Mouse (Mus musculus) hindbrain, embryonic 11.5 days (tissue): ENCODE measurements at regions not wholly inside any gene's neighbourhood (a gene's known extent, or its start where the extent isn't known, plus 50 kb on each side); places are given as distances from the start of the nearest gene placed in this dataset.

Source experiments
- ATAC-seq: fragments of 200-750 bp; cut with Nextera tagmentation; 2 replicates; pipeline ENCODE4 v1.8.0; 2017; ENCODE audit warnings: mild to moderate bottlenecking, moderate TSS enrichment, moderate library complexity; ENCODE audit not compliant: low FRiP score
- DNase-seq: peaks from one replicate; pipeline ENCODE4 v3.0.0-alpha.2; 2015; ENCODE audit warnings: low spot score
- H3K27ac ChIP-seq: fragments of 300-500 bp; sonication (generic); 2 replicates; pipeline ENCODE4 v1.5.1; 2014; ENCODE audit warnings: mild to moderate bottlenecking, low read depth, low read length
- H3K27me3 ChIP-seq: fragments of 300-500 bp; sonication (generic); 2 replicates; pipeline ENCODE4 v1.6.1; 2014; ENCODE audit warnings: mild to moderate bottlenecking, low read length, moderate library complexity, mixed read lengths; ENCODE audit not compliant: control insufficient read depth, insufficient read depth
- H3K36me3 ChIP-seq: fragments of 300-500 bp; sonication (generic); 2 replicates; pipeline ENCODE4 v1.6.1; 2014; ENCODE audit warnings: mild to moderate bottlenecking, low read length, moderate library complexity, mixed read lengths; ENCODE audit not compliant: control insufficient read depth, insufficient read depth
- H3K4me1 ChIP-seq: fragments of 300-500 bp; sonication (generic); replicated peaks from 2 replicates; pipeline ENCODE4 v1.6.1; 2014; ENCODE audit warnings: low read length, mixed read lengths; ENCODE audit not compliant: control insufficient read depth, insufficient read depth
- H3K4me2 ChIP-seq: fragments of 300-500 bp; sonication (generic); replicated peaks from 2 replicates; pipeline ENCODE4 v1.6.1; 2014; ENCODE audit warnings: mild to moderate bottlenecking, low read depth, low read length
- H3K4me3 ChIP-seq: fragments of 300-500 bp; sonication (generic); 2 replicates; pipeline ENCODE4 v1.5.1; 2014; ENCODE audit warnings: low read depth, low read length
- H3K9ac ChIP-seq: fragments of 300-500 bp; sonication (generic); 2 replicates; pipeline ENCODE4 v1.6.1; 2014; ENCODE audit warnings: low read depth, low read length
- H3K9me3 ChIP-seq: fragments of 300-500 bp; sonication (generic); 2 replicates; pipeline ENCODE4 v1.6.1; 2016; ENCODE audit warnings: low read length; ENCODE audit not compliant: control insufficient read depth
- WGBS: fragments of 180-500 bp; shearing (Covaris S2); extraction: QIAGEN DNeasy Blood & Tissue Kit; methylation state at CpG from one replicate; pipeline ENCODE4 v1.1.7; 2014; 5-methylcytosine and 5-hydroxymethylcytosine counted together

- H3K9ac ChIP-seq: no peak overlapping the region
- H3K4me2 ChIP-seq: no peak overlapping the region
- DNase-seq: peak; percentile 11
- 44% methylated on average over 8 of the region's 8 CpGs for WGBS
- no peak overlapping the region for H3K4me3 ChIP-seq
- H3K4me1 ChIP-seq: 0 out of 2 replicates have a peak, but pooled peaks cover 2% of the 10 kb centered on the region
- H3K27me3 ChIP-seq: no peaks in the 10 kb centered on the region
- peak overlapping the region; percentile 17; the same call in 1 of the 2 replicates for H3K27ac ChIP-seq
- no peak for ATAC-seq
- no peaks in the 10 kb centered on the region for H3K9me3 ChIP-seq
- H3K36me3 ChIP-seq: no peaks in the 10 kb centered on the region
Observed at GRCm38 (mm10) chr13:28424446-28425059, 167.2 kb downstream of the Gm11361 start.

GRCm38 (mm10) chr13:28421309-28421708 lies 164.0 kb downstream of the Gm11361 start:
- no peak overlapping the region for H3K4me3 ChIP-seq
- ATAC-seq (no peak), DNase-seq (no peak)
- H3K36me3 ChIP-seq: no peaks in the 10 kb centered on the region
- H3K9me3 ChIP-seq: no peaks in the 10 kb centered on the region
- no peak overlapping the region for H3K4me2 ChIP-seq
- H3K4me1 ChIP-seq: peaks cover 17% of the 10 kb centered on the region
- H3K27me3 ChIP-seq: no peaks in the 10 kb centered on the region
- H3K9ac ChIP-seq: no peak overlapping the region
- H3K27ac ChIP-seq: no peak overlapping the region; the same call in 1 of the 2 replicates
- WGBS: 79% methylated on average over 3 of the region's 3 CpGs

GRCm38 (mm10) chr13:28420636-28421035 lies 163.3 kb downstream of the Gm11361 start:
- H3K9ac ChIP-seq: no peak overlapping the region

GRCm38 (mm10) chr13:28419950-28420381 lies 162.6 kb downstream of the Gm11361 start:
- H3K9ac ChIP-seq: peak overlapping the region; percentile 16; the same call in 1 of the 2 replicates
- no peak overlapping the region for H3K4me3 ChIP-seq
- peak overlapping the region; percentile 24; the same call in 1 of the 2 replicates for H3K27ac ChIP-seq
- no peaks in the 10 kb centered on the region for H3K27me3 ChIP-seq
- peak; percentile 41 for DNase-seq
- 63% methylated on average over 16 of the region's 16 CpGs for WGBS
- no peak for ATAC-seq
- peaks cover 17% of the 10 kb centered on the region for H3K4me1 ChIP-seq
- no peaks in the 10 kb centered on the region for H3K9me3 ChIP-seq
- no peaks in the 10 kb centered on the region for H3K36me3 ChIP-seq
- 0 out of 2 replicates have a peak overlapping the region, but pooled peaks have one; percentile 8 for H3K4me2 ChIP-seq

More at GRCm38 (mm10) chr13:28420636-28421035, 163.3 kb downstream of the Gm11361 start:
- no peak for ATAC-seq
- H3K4me2 ChIP-seq: no peak overlapping the region
- H3K27ac ChIP-seq: no peak overlapping the region
- no peaks in the 10 kb centered on the region for H3K36me3 ChIP-seq
- no peak overlapping the region for H3K4me3 ChIP-seq
- DNase-seq: no peak
- H3K4me1 ChIP-seq: peaks cover 17% of the 10 kb centered on the region
- H3K9me3 ChIP-seq: no peaks in the 10 kb centered on the region
- H3K27me3 ChIP-seq: no peaks in the 10 kb centered on the region
- 91% methylated on average over 3 of the region's 3 CpGs for WGBS

GRCm38 (mm10) chr13:28418936-28419681 lies 161.8 kb downstream of the Gm11361 start:
- H3K4me2 ChIP-seq: no peak overlapping the region
- peaks cover 17% of the 10 kb centered on the region for H3K4me1 ChIP-seq
- peak overlapping the region; percentile 21; the same call in 1 of the 2 replicates for H3K9ac ChIP-seq
- DNase-seq (no peak), ATAC-seq (no peak)
- no peaks in the 10 kb centered on the region for H3K9me3 ChIP-seq
- no peak overlapping the region for H3K4me3 ChIP-seq
- 89% methylated on average over 17 of the region's 17 CpGs for WGBS
- no peaks in the 10 kb centered on the region for H3K27me3 ChIP-seq
- no peaks in the 10 kb centered on the region for H3K36me3 ChIP-seq
- peak overlapping the region; percentile 91 for H3K27ac ChIP-seq

- Histone ChIP-seq H3K27ac (peak overlapping the region; percentile 91), H3K27me3 (no peaks in the 10 kb centered on the region), H3K4me2 (peak overlapping the region; percentile 21), H3K36me3 (no peaks in the 10 kb centered on the region), H3K4me1 (peaks cover 17% of the 10 kb centered on the region), H3K9me3 (no peaks in the 10 kb centered on the region), H3K4me3 (no peak overlapping the region), H3K9ac (peak overlapping the region; percentile 55)
- peak; percentile 27 for ATAC-seq
- peak; percentile 75 for DNase-seq
- 24% methylated on average over 11 of the region's 11 CpGs for WGBS
Observed at GRCm38 (mm10) chr13:28417929-28418881, 160.9 kb downstream of the Gm11361 start.

GRCm38 (mm10) chr13:28417431-28417928 lies 160.2 kb downstream of the Gm11361 start:
- peak overlapping the region; percentile 55 for H3K9ac ChIP-seq
- no peak overlapping the region for H3K4me3 ChIP-seq
- no peaks in the 10 kb centered on the region for H3K9me3 ChIP-seq
- DNase-seq (peak; percentile 47), ATAC-seq (peak; percentile 2; the same call in 1 of the 2 replicates)
- WGBS: 14% methylated on average over 7 of the region's 7 CpGs
- no peaks in the 10 kb centered on the region for H3K27me3 ChIP-seq
- no peaks in the 10 kb centered on the region for H3K36me3 ChIP-seq
- H3K4me1 ChIP-seq: peaks cover 17% of the 10 kb centered on the region
- peak overlapping the region; percentile 91 for H3K27ac ChIP-seq
- H3K4me2 ChIP-seq: peak overlapping the region; percentile 32

GRCm38 (mm10) chr13:28416887-28417286 lies 159.6 kb downstream of the Gm11361 start:
- H3K27ac ChIP-seq: peak overlapping the region; percentile 91
- DNase-seq: peak; percentile 52
- no peaks in the 10 kb centered on the region for H3K27me3 ChIP-seq
- H3K9ac ChIP-seq: no peak overlapping the region; the same call in 1 of the 2 replicates
- WGBS: 22% methylated on average over 8 of the region's 8 CpGs
- H3K4me2 ChIP-seq: peak overlapping the region; percentile 32
- H3K36me3 ChIP-seq: no peaks in the 10 kb centered on the region
- no peaks in the 10 kb centered on the region for H3K9me3 ChIP-seq
- ATAC-seq: peak; percentile 38
- H3K4me3 ChIP-seq: no peak overlapping the region
- peaks cover 17% of the 10 kb centered on the region for H3K4me1 ChIP-seq
